Mouse (Mus musculus) spleen, adult 2 months (tissue): ENCODE data around the gene Rxfp2.

ENCODE experiments used
- CTCF ChIP-seq: fragments of 200-500 bp; IDR thresholded peaks from 2 replicates; pipeline ENCODE4 v1.5.1; 2011; ENCODE audit warnings: mild to moderate bottlenecking, inconsistent platforms; ENCODE audit not compliant: insufficient read depth, insufficient read length, insufficient replicate concordance; ENCODE audit errors: extremely low read depth
- POLR2A ChIP-seq: fragments of 200-500 bp; IDR thresholded peaks from 2 replicates; pipeline ENCODE4 v1.6.1; 2011; ENCODE audit warnings: low read depth, low read length, inconsistent platforms

GRCm38 (mm10) chr5:150053956-150054355, 35.5 kb downstream of the Rxfp2 start:
- TF ChIP-seq CTCF (no peak), POLR2A (no peak)
